Mouse (Mus musculus) heart, postnatal 4 days (tissue): ENCODE measurements around the gene Olfr525. TPM values are rescaled to one million over a fixed set of nuclear protein-coding genes. Genes with fewer than 3 reads are reported as not detected.

Experiments used
- DNase-seq: peaks from one replicate; pipeline ENCODE4 v3.0.0; 2021
- total RNA-seq, 2 experiments: library from RNA; stranded (reverse); gene quantifications; 2 replicates each; pipeline ENCODE4 v1.2.3; 2021

Gene Olfr525
- not detected for total RNA-seq

- DNase-seq: no peak
Measured at GRCm38 (mm10) chr7:140320558-140320957, at the start of gene Olfr525. TSS of gene Olfr525 (plus strand) at chr7:140320858.

- no peak for DNase-seq
Measured at GRCm38 (mm10) chr7:140295746-140296145, 24.9 kb upstream of the Olfr525 start.

DNA sequence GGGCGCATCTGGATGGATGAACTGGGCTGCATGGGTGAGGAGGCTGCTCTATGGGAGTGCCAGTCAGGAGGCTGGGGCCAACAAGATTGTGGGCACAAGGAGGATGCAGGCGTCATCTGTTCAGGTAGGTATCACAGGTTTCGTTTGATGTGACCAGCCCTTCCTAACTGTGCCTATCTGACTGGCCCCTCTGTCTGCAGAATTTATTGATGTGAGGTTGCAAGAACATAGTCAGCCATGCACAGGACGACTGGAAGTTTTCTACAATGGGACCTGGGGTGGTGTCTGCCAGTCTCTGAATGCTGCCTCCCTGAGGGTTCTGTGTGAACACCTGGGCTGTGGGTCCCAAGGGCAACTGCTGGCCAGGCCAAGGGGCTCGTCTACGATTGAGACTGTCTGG lies 23.8 kb upstream of the Olfr525 start:
- DNase-seq: no peak

- no peak for DNase-seq
Measured at GRCm38 (mm10) chr7:140299416-140299815, 21.2 kb upstream of the Olfr525 start.

- DNase-seq: no peak
Measured at GRCm38 (mm10) chr7:140319861-140320385, 735 bp upstream of the Olfr525 start.

DNA sequence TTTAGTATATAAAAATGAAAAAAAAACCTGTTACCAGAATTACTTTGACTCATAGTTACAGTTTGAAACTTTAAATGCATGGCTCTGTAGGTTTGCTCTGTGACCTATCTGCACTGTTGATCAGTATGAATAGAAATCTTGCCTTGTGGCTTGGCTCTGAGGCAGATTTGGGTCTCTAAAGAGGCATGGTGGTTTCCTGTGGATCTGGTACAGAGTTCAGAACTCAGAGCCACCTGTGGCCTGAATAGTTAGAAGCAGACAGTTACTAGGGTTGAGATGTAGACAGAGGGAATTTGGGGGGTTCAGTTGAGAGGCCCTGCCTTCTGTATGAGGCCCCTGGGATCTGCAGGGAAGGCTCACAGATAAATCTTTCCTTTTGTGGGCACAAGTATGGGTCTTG lies 477 bp downstream of the Olfr525 start:
- DNase-seq: no peak

GRCm38 (mm10) chr7:140329766-140330304 lies 9.2 kb downstream of the Olfr525 start:
- no peak for DNase-seq

GRCm38 (mm10) chr7:140333717-140334116 lies 13.1 kb downstream of the Olfr525 start, which contains the start of gene Olfr527:
TSS of gene Olfr527 (plus strand) at chr7:140334017.
- no peak for DNase-seq

- DNase-seq: no peak
Measured at GRCm38 (mm10) chr7:140361571-140361970, 40.9 kb downstream of the Olfr525 start, which contains the start of gene Olfr60. TSS of gene Olfr60 (minus strand) at chr7:140361671.

GRCm38 (mm10) chr7:140374300-140374699 lies 53.6 kb downstream of the Olfr525 start:
- DNase-seq: no peak

DNA sequence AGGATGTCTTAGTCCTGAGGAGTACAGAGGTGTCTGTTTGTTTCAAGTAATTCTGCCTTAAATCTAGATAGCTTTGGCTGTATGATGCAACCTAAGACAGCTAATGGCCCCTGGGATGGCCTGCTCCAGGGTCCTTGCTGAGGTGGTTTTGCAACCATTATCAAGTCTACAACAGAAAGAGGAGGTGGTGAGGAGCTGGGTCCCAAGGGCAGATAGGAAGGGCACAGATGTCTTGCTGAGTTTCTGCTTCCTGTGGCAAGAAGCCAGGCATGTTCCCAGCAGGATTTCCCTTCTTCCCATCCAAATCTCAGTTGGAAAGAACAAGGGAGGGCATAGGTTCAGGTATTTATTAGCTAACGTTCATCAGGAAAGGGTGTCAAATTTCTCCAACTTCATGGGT lies 55.6 kb downstream of the Olfr525 start, which contains the start of gene Olfr530:
Olfr530 (minus strand) TSS at position 101 of the 400 bp plus-strand sequence.
- DNase-seq: no peak

DNA sequence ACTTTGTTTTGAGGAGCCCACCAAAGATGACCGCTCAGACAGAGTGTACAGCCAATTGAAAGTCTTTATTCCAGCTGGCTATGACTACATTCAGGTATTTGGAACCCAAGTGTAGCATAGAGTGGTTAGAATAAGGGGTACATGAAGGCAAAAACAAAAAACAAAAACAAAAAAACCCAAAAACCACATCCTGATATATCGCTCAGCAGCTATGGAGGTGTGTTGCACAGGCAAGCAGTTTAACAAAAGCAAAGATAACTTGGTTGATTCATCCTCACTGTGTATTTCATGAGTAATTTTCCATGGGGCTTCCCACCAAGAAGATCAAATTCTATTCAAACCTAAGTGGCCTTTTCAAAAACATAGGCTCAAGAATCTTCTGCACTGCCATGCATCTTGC lies 56.3 kb downstream of the Olfr525 start:
- no peak for DNase-seq

Other genes with a start within 250 kb of the Olfr525 start
- gene Caly, start 238.3 kb upstream of the Olfr525 start, total RNA-seq: under 1 TPM in 1 of 2 experiments, not detected in 1; 0.34 TPM
- not detected for gene Prap1, start 227.5 kb upstream of the Olfr525 start, total RNA-seq
- gene Fuom, start 218.4 kb upstream of the Olfr525 start, total RNA-seq: 100 to 1,000 TPM; 106 to 119 TPM
- gene Paox, start 205.1 kb upstream of the Olfr525 start, total RNA-seq: 1 to 10 TPM; 4.5 TPM
- gene Echs1, start 204.4 kb upstream of the Olfr525 start, total RNA-seq: 100 to 1,000 TPM; 190 to 210 TPM
- gene Mtg1, start 183.3 kb upstream of the Olfr525 start, total RNA-seq: 10 to 100 TPM; 22.3 to 25.6 TPM
- gene Sprn, start 166.0 kb upstream of the Olfr525 start, total RNA-seq: under 1 TPM; 0.17 to 0.27 TPM
- not detected for gene Olfr522, start 156.1 kb upstream of the Olfr525 start, total RNA-seq
- gene Olfr523, start 147.6 kb upstream of the Olfr525 start, total RNA-seq: not detected
- not detected for gene Olfr524, start 114.9 kb upstream of the Olfr525 start, total RNA-seq
- gene Cd163l1, start 102.6 kb upstream of the Olfr525 start, total RNA-seq: under 1 TPM in 1 of 2 experiments, not detected in 1; 0.07 TPM
- gene 5830411N06Rik, start 73.6 kb upstream of the Olfr525 start, total RNA-seq: not detected
- not detected for gene Olfr527, start 13.2 kb downstream of the Olfr525 start, total RNA-seq
- gene Olfr60, start 40.8 kb downstream of the Olfr525 start, total RNA-seq: not detected
- not detected for gene Olfr530, start 55.5 kb downstream of the Olfr525 start, total RNA-seq
- not detected for gene Olfr531, start 82.1 kb downstream of the Olfr525 start, total RNA-seq
- not detected for gene Olfr532, start 100.8 kb downstream of the Olfr525 start, total RNA-seq
- not detected for gene Olfr533, start 142.5 kb downstream of the Olfr525 start, total RNA-seq
- not detected for gene Olfr535, start 163.4 kb downstream of the Olfr525 start, total RNA-seq
- not detected for gene Olfr536, start 186.5 kb downstream of the Olfr525 start, total RNA-seq
- not detected for gene Olfr538, start 247.0 kb downstream of the Olfr525 start, total RNA-seq